Mouse (Mus musculus): ENCODE results near the gene Gm9112. TPM values are rescaled to one million over a fixed set of nuclear protein-coding genes. Genes with fewer than 3 reads are reported as not detected.
"Not testable (repeated sequence)": the region's sequence is repeated elsewhere in the genome, so short reads cannot be mapped to it uniquely, and the experiment has no call there.

Gene Gm9112
- total RNA-seq (2021) = not detected
- long read RNA-seq, experiment 1 = 0 reads
- long read RNA-seq, experiment 2 = 0 reads

GRCm38 (mm10) chrX:102707535-102707934 is at the start of gene Gm9112, which contains the start of gene Dmrtc1b:
Gm9112 (minus strand) TSS chrX:102707635.
Dmrtc1b (plus strand) TSS chrX:102707865.
- DNase-seq (ENCODE audit: low spot score in 2 of 2) = not testable (repeated sequence)

- not testable (repeated sequence) for DNase-seq (ENCODE audit: low spot score in 2 of 2)
Observed at GRCm38 (mm10) chrX:102724226-102724625, 16.8 kb upstream of the Gm9112 start.

GRCm38 (mm10) chrX:102700636-102701035 is 6.8 kb downstream of the Gm9112 start:
- DNase-seq (ENCODE audit: low spot score in 2 of 2) = not testable (repeated sequence)

GRCm38 (mm10) chrX:102689252-102689651 is 18.2 kb downstream of the Gm9112 start:
- peak; percentile 10 to 19 for DNase-seq (ENCODE audit: low spot score in 2 of 2)

GRCm38 (mm10) chrX:102686872-102687271 is 20.6 kb downstream of the Gm9112 start, which contains the start of gene Gm3880:
Gm3880 (minus strand) TSS chrX:102686972.
- DNase-seq (ENCODE audit: low spot score in 2 of 2) = not testable (repeated sequence)

GRCm38 (mm10) chrX:102684706-102685105 is 22.7 kb downstream of the Gm9112 start:
- DNase-seq (ENCODE audit: low spot score in 2 of 2) = not testable (repeated sequence)

GRCm38 (mm10) chrX:102666641-102667040 is 40.8 kb downstream of the Gm9112 start:
- no peak for DNase-seq (ENCODE audit: low spot score in 2 of 2)

- DNase-seq (ENCODE audit: low spot score in 2 of 2) = no peak
Observed at GRCm38 (mm10) chrX:102660712-102661111, 46.7 kb downstream of the Gm9112 start.

Other genes with a start within 250 kb of the Gm9112 start
- 1 to 10 TPM; 7.2 to 8.3 TPM for gene Hdac8, start 202.3 kb downstream of the Gm9112 start, total RNA-seq (2021)
- gene Phka1, start 63.4 kb downstream of the Gm9112 start, total RNA-seq (2021) = 10 to 100 TPM; 13.0 to 15.9 TPM
- gene Gm3880, start 20.7 kb downstream of the Gm9112 start, total RNA-seq (2021) = 1 to 10 TPM in 1 of 2 experiments, not detected in 1; 5.8 TPM
- not detected for gene Dmrtc1b, start 230 bp upstream of the Gm9112 start, total RNA-seq (2021)
- gene Dmrtc1c1, start 95.3 kb upstream of the Gm9112 start, total RNA-seq (2021) = not detected
- gene Dmrtc1c2, start 147.0 kb upstream of the Gm9112 start, total RNA-seq (2021) = not detected
- gene 1700031F05Rik, start 160.3 kb upstream of the Gm9112 start, total RNA-seq (2021) = not detected
- 1 to 10 TPM in 1 of 2 experiments, under 1 TPM in 1; 0.50 to 4.5 TPM for gene Dmrtc1a, start 201.1 kb upstream of the Gm9112 start, total RNA-seq (2021)
- gene 1700011M02Rik, start 201.3 kb upstream of the Gm9112 start, total RNA-seq (2021) = not detected
- gene 1700018G05Rik, start 220.7 kb upstream of the Gm9112 start, total RNA-seq (2021) = 1 to 10 TPM in 1 of 2 experiments, not detected in 1; 9.2 TPM

Data from adrenal gland, adult 18-20 months (tissue).